Mouse (Mus musculus) forebrain, postnatal 0 days (tissue): ENCODE data around the gene Gpx6. TPM values are rescaled to one million over a fixed set of nuclear protein-coding genes. Genes with fewer than 3 reads are reported as not detected.

Experiments
- ATAC-seq: fragments of 200-750 bp; cut with Nextera tagmentation; 2 replicates; pipeline ENCODE4 v1.8.0; 2017; ENCODE audit warnings: mild to moderate bottlenecking, moderate library complexity
- DNase-seq: peaks from one replicate; pipeline ENCODE4 v3.0.0-alpha.2; 2015
- H3K27ac ChIP-seq: fragments of 300-500 bp; sonication (generic); 2 replicates; pipeline ENCODE4 v1.5.1; 2014; ENCODE audit warnings: low read depth, mild to moderate bottlenecking, antibody characterized with exemption, low read length, moderate library complexity, mixed read lengths
- H3K27me3 ChIP-seq: fragments of 300-500 bp; sonication (generic); 2 replicates; pipeline ENCODE4 v1.6.1; 2014; ENCODE audit warnings: mild to moderate bottlenecking, low read length, mixed read lengths; ENCODE audit not compliant: insufficient read depth
- H3K36me3 ChIP-seq: fragments of 300-500 bp; sonication (generic); 2 replicates; pipeline ENCODE4 v1.6.1; 2014; ENCODE audit warnings: mild to moderate bottlenecking, moderate library complexity; ENCODE audit not compliant: insufficient read depth
- H3K4me1 ChIP-seq: fragments of 300-500 bp; sonication (generic); 2 replicates; pipeline ENCODE4 v1.6.1; 2014; ENCODE audit warnings: antibody characterized with exemption; ENCODE audit not compliant: insufficient read depth
- H3K4me2 ChIP-seq: fragments of 300-500 bp; sonication (generic); 2 replicates; pipeline ENCODE4 v1.6.1; 2014; ENCODE audit warnings: low read depth, mild to moderate bottlenecking, moderate library complexity
- H3K4me3 ChIP-seq: fragments of 300-500 bp; sonication (generic); 2 replicates; pipeline ENCODE4 v1.5.1; 2014; ENCODE audit warnings: low read depth, low read length, mixed read lengths
- H3K9ac ChIP-seq: fragments of 300-500 bp; sonication (generic); 2 replicates; pipeline ENCODE4 v1.6.1; 2014; ENCODE audit warnings: mild to moderate bottlenecking
- H3K9me3 ChIP-seq: fragments of 300-500 bp; sonication (generic); 2 replicates; pipeline ENCODE4 v1.6.1; 2016; ENCODE audit warnings: low read length
- CTCF ChIP-seq: sonication (generic); IDR thresholded peaks from 2 replicates; pipeline ENCODE4 v1.5.1; 2016; ENCODE audit warnings: antibody characterized with exemption, control low read depth, low read depth
- WGBS: fragments of 180-500 bp; shearing (Covaris S2); extraction: QIAGEN DNeasy Blood & Tissue Kit; methylation state at CpG from one replicate; pipeline ENCODE4 v1.1.7; 2014; 5-methylcytosine and 5-hydroxymethylcytosine counted together
- polyA plus RNA-seq: library from polyadenylated mRNA; unstranded; fragments of >200 nt; fragmentation: Nextera tagmentation; extraction: Ambion mirVana; gene quantifications from 2 replicates; pipeline ENCODE4 v1.2.1, GENCODE M21; 2015
- total RNA-seq: library from RNA; depleted of rRNA; stranded (reverse); fragments of >200 nt; gene quantifications from 2 replicates; pipeline ENCODE4 v1.2.3, GENCODE M21; 2014; rRNA removed

The Gpx6 gene
- total and polyA plus RNA-seq, 2 experiments from 2014 or later: 0.11 TPM; not detected in 1

- Histone ChIP-seq H3K9ac (no peak overlapping the region), H3K9me3 (no peaks in the 10 kb centered on the region), H3K4me3 (no peak overlapping the region), H3K27ac (no peak overlapping the region), H3K27me3 (no peaks in the 10 kb centered on the region), H3K4me1 (peaks cover 10% of the 10 kb centered on the region), H3K36me3 (peaks cover 9% of the 10 kb centered on the region; the same call in 1 of the 2 replicates), H3K4me2 (peak overlapping the region; percentile 70)
- TF ChIP-seq CTCF: no peak
- 70% methylated on average over 12 of the region's 12 CpGs for WGBS
- ATAC-seq (no peak), DNase-seq (no peak)
Measured at GRCm38 (mm10) chr13:21363719-21364118, 51.8 kb downstream of the Gpx6 start.

- H3K27ac ChIP-seq: no peak overlapping the region
- DNase-seq: no peak
- peaks cover 37% of the 10 kb centered on the region for H3K36me3 ChIP-seq
- H3K4me1 ChIP-seq: peaks cover 10% of the 10 kb centered on the region
- 82% methylated on average over 6 of the region's 6 CpGs for WGBS
- no peaks in the 10 kb centered on the region for H3K27me3 ChIP-seq
- TF ChIP-seq CTCF: no peak
- H3K9me3 ChIP-seq: no peaks in the 10 kb centered on the region
- no peak overlapping the region for H3K4me3 ChIP-seq
- no peak overlapping the region for H3K4me2 ChIP-seq
- ATAC-seq: no peak
- H3K9ac ChIP-seq: no peak overlapping the region
Measured at GRCm38 (mm10) chr13:21366635-21367034, 54.7 kb downstream of the Gpx6 start.

Other genes starting within 250 kb of the Gpx6 start
- gene Olfr1370, start 237.2 kb upstream of the Gpx6 start, total RNA-seq: not detected in 2 replicates
- gene Olfr1370, start 237.2 kb upstream of the Gpx6 start, polyA plus RNA-seq: not detected in 2 replicates
- not detected in 2 replicates for gene Olfr1369-ps1, start 200.6 kb upstream of the Gpx6 start, total RNA-seq
- not detected in 2 replicates for gene Olfr1369-ps1, start 200.6 kb upstream of the Gpx6 start, polyA plus RNA-seq
- gene Olfr263, start 182.5 kb upstream of the Gpx6 start, total RNA-seq: not detected in 2 replicates
- not detected in 2 replicates for gene Olfr263, start 182.5 kb upstream of the Gpx6 start, polyA plus RNA-seq
- gene Olfr1368, start 166.3 kb upstream of the Gpx6 start, total RNA-seq: not detected in 2 replicates
- not detected in 2 replicates for gene Olfr1368, start 166.3 kb upstream of the Gpx6 start, polyA plus RNA-seq
- 81.7 and 90.9 TPM in 2 replicates for gene Trim27, start 132.7 kb upstream of the Gpx6 start, total RNA-seq
- 72.7 and 85.3 TPM in 2 replicates for gene Trim27, start 132.7 kb upstream of the Gpx6 start, polyA plus RNA-seq
- gene Gpx5, start 19.4 kb upstream of the Gpx6 start, total RNA-seq: not detected in 2 replicates
- gene Gpx5, start 19.4 kb upstream of the Gpx6 start, polyA plus RNA-seq: not detected in 2 replicates
- gene Olfr1367, start 34.8 kb downstream of the Gpx6 start, total RNA-seq: not detected in 2 replicates
- gene Olfr1367, start 34.8 kb downstream of the Gpx6 start, polyA plus RNA-seq: not detected in 2 replicates
- 10.4 and 11.5 TPM in 2 replicates for gene Zscan12, start 50.7 kb downstream of the Gpx6 start, total RNA-seq
- 7.2 and 8.1 TPM in 2 replicates for gene Zscan12, start 50.7 kb downstream of the Gpx6 start, polyA plus RNA-seq
- gene Zkscan3, start 90.6 kb downstream of the Gpx6 start, total RNA-seq: 51.8 and 54.0 TPM in 2 replicates
- gene Zkscan3, start 90.6 kb downstream of the Gpx6 start, polyA plus RNA-seq: 42.2 and 45.6 TPM in 2 replicates
- gene Pgbd1, start 128.9 kb downstream of the Gpx6 start, total RNA-seq: 2.3 and 4.7 TPM in 2 replicates
- gene Pgbd1, start 128.9 kb downstream of the Gpx6 start, polyA plus RNA-seq: 0.83 and 1.5 TPM in 2 replicates
- 25.2 and 27.1 TPM in 2 replicates for gene Zscan26, start 141.6 kb downstream of the Gpx6 start, total RNA-seq
- 10.9 and 16.7 TPM in 2 replicates for gene Zscan26, start 141.6 kb downstream of the Gpx6 start, polyA plus RNA-seq
- gene Nkapl, start 156.4 kb downstream of the Gpx6 start, total RNA-seq: 0.69 and 1.3 TPM in 2 replicates
- gene Nkapl, start 156.4 kb downstream of the Gpx6 start, polyA plus RNA-seq: 1.8 and 2.7 TPM in 2 replicates
- gene Zkscan4, start 166.8 kb downstream of the Gpx6 start, total RNA-seq: 8.9 and 9.3 TPM in 2 replicates
- 4.2 and 6.1 TPM in 2 replicates for gene Zkscan4, start 166.8 kb downstream of the Gpx6 start, polyA plus RNA-seq
- gene Gm10065, start 167.3 kb downstream of the Gpx6 start, total RNA-seq: 1.5 TPM in 1 of 2 replicates, not detected in the other
- not detected in 2 replicates for gene Gm10065, start 167.3 kb downstream of the Gpx6 start, polyA plus RNA-seq
- gene AK157302, start 183.1 kb downstream of the Gpx6 start, total RNA-seq: 0.14 and 0.31 TPM in 2 replicates
- 0.42 and 0.54 TPM in 2 replicates for gene AK157302, start 183.1 kb downstream of the Gpx6 start, polyA plus RNA-seq
- gene Gm11273, start 189.3 kb downstream of the Gpx6 start, total RNA-seq: 5.9 and 7.1 TPM in 2 replicates
- 5.8 and 11.0 TPM in 2 replicates for gene Gm11273, start 189.3 kb downstream of the Gpx6 start, polyA plus RNA-seq
- gene Zkscan8, start 219.0 kb downstream of the Gpx6 start, total RNA-seq: 7.8 and 9.5 TPM in 2 replicates
- gene Zkscan8, start 219.0 kb downstream of the Gpx6 start, polyA plus RNA-seq: 1.3 and 2.2 TPM in 2 replicates
- gene Olfr1366, start 230.7 kb downstream of the Gpx6 start, total RNA-seq: not detected in 2 replicates
- gene Olfr1366, start 230.7 kb downstream of the Gpx6 start, polyA plus RNA-seq: 0.15 TPM in 2 replicates
- not detected in 2 replicates for gene Olfr1535, start 247.8 kb downstream of the Gpx6 start, total RNA-seq
- 0.06 and 0.07 TPM in 2 replicates for gene Olfr1535, start 247.8 kb downstream of the Gpx6 start, polyA plus RNA-seq